Mouse (Mus musculus) v-Abl transformed pro-B cells (cell line): Measurements from ENCODE around the gene Ppp4r1.

ENCODE experiments used
- in situ Hi-C, 2 experiments: fragments of 400-800 bp; cut with MboI; formaldehyde crosslinking; loops; one replicate each; pipeline ENCODE4 v1.15.1; 2025; ENCODE audit not compliant: unreplicated experiment in 2 of 2

The Ppp4r1 gene

GRCm38 (mm10) chr17:65839541-65840256 is 57.3 kb downstream of the Ppp4r1 start:
- in situ Hi-C loops = loop anchor here in 1 of 2 experiments (10.0 kb wide), 1 partner anchor 135 kb away; no protein-coding TSS in a partner anchor

GRCm38 (mm10) chr17:65842669-65843381 is 60.5 kb downstream of the Ppp4r1 start:
- in situ Hi-C loops = no loop called here

GRCm38 (mm10) chr17:65845423-65845822 is 63.0 kb downstream of the Ppp4r1 start:
- in situ Hi-C loops = no loop called here

GRCm38 (mm10) chr17:65847694-65848449 is 65.5 kb downstream of the Ppp4r1 start:
- in situ Hi-C loops = no loop called here

GRCm38 (mm10) chr17:65850487-65850886 is 68.1 kb downstream of the Ppp4r1 start:
- in situ Hi-C loops = loop anchor here (5.0 to 25.0 kb wide), 2 partner anchors 78 to 637 kb away; partner anchors contain the start of gene Rab31 (in 1 of the 2)

- in situ Hi-C loops = loop anchor here (5.0 to 25.0 kb wide), 2 partner anchors 79 to 636 kb away; partner anchors contain the start of gene Rab31 (in 1 of the 2)
Measured at GRCm38 (mm10) chr17:65851749-65852148, 69.4 kb downstream of the Ppp4r1 start.

- in situ Hi-C loops = loop anchor here (5.0 to 25.0 kb wide), 2 partner anchors 81 to 634 kb away; partner anchors contain the start of gene Rab31 (in 1 of the 2)
Measured at GRCm38 (mm10) chr17:65853326-65853725, 71.0 kb downstream of the Ppp4r1 start.

- in situ Hi-C loops = loop anchor here (5.0 to 25.0 kb wide), 2 partner anchors 82 to 633 kb away; partner anchors contain the start of gene Rab31 (in 1 of the 2)
Measured at GRCm38 (mm10) chr17:65854006-65854405, 71.6 kb downstream of the Ppp4r1 start.

- in situ Hi-C loops = loop anchor here (25.0 kb wide), 1 partner anchor 630 kb away; no protein-coding TSS in a partner anchor
Measured at GRCm38 (mm10) chr17:65857617-65858016, 75.2 kb downstream of the Ppp4r1 start.

- in situ Hi-C loops = loop anchor here (5.0 to 25.0 kb wide), 3 partner anchors 162 to 625 kb away; no protein-coding TSS in a partner anchor
Measured at GRCm38 (mm10) chr17:65862579-65862978, 80.2 kb downstream of the Ppp4r1 start.

GRCm38 (mm10) chr17:65863830-65864229 is 81.5 kb downstream of the Ppp4r1 start:
- in situ Hi-C loops = loop anchor here (5.0 to 25.0 kb wide), 3 partner anchors 161 to 623 kb away; no protein-coding TSS in a partner anchor

GRCm38 (mm10) chr17:65864742-65865141 is 82.4 kb downstream of the Ppp4r1 start:
- in situ Hi-C loops = loop anchor here (5.0 to 25.0 kb wide), 3 partner anchors 160 to 623 kb away; no protein-coding TSS in a partner anchor

- in situ Hi-C loops = loop anchor here (10.0 to 25.0 kb wide), 2 partner anchors 160 to 622 kb away; no protein-coding TSS in a partner anchor
Measured at GRCm38 (mm10) chr17:65865265-65865664, 82.9 kb downstream of the Ppp4r1 start.

- in situ Hi-C loops = loop anchor here (10.0 to 25.0 kb wide), 2 partner anchors 159 to 621 kb away; no protein-coding TSS in a partner anchor
Measured at GRCm38 (mm10) chr17:65866201-65866600, 83.8 kb downstream of the Ppp4r1 start.

- in situ Hi-C loops = loop anchor here (10.0 to 25.0 kb wide), 2 partner anchors 157 to 619 kb away; no protein-coding TSS in a partner anchor
Measured at GRCm38 (mm10) chr17:65867996-65868395, 85.6 kb downstream of the Ppp4r1 start.

- in situ Hi-C loops = loop anchor here (5.0 to 25.0 kb wide), 6 partner anchors 83 to 618 kb away; partner anchors contain the start of genes Ndufv2 (in 1 of the 2) and Twsg1 (in 1 of the 2)
Measured at GRCm38 (mm10) chr17:65869720-65870119, 87.3 kb downstream of the Ppp4r1 start.

- in situ Hi-C loops = loop anchor here (5.0 to 25.0 kb wide), 5 partner anchors 82 to 617 kb away; partner anchors contain the start of genes Ndufv2 (in 1 of the 2) and Twsg1 (in 1 of the 2)
Measured at GRCm38 (mm10) chr17:65870146-65870545, 87.8 kb downstream of the Ppp4r1 start.

- in situ Hi-C loops = loop anchor here (5.0 to 25.0 kb wide), 5 partner anchors 81 to 616 kb away; partner anchors contain the start of genes Ndufv2 (in 1 of the 2) and Twsg1 (in 1 of the 2)
Measured at GRCm38 (mm10) chr17:65871641-65872041, 89.3 kb downstream of the Ppp4r1 start.

GRCm38 (mm10) chr17:65872051-65872450 is 89.7 kb downstream of the Ppp4r1 start:
- in situ Hi-C loops = loop anchor here (5.0 to 25.0 kb wide), 5 partner anchors 80 to 615 kb away; partner anchors contain the start of genes Ndufv2 (in 1 of the 2) and Twsg1 (in 1 of the 2)
